Mouse (Mus musculus): Measurements from ENCODE around the gene Maats1. TPM values are rescaled to one million over a fixed set of nuclear protein-coding genes. Genes with fewer than 3 reads are reported as not detected.

Gene Maats1
- polyA plus RNA-seq, 1 experiment from 2014 or later = 2.0 TPM

DNA sequence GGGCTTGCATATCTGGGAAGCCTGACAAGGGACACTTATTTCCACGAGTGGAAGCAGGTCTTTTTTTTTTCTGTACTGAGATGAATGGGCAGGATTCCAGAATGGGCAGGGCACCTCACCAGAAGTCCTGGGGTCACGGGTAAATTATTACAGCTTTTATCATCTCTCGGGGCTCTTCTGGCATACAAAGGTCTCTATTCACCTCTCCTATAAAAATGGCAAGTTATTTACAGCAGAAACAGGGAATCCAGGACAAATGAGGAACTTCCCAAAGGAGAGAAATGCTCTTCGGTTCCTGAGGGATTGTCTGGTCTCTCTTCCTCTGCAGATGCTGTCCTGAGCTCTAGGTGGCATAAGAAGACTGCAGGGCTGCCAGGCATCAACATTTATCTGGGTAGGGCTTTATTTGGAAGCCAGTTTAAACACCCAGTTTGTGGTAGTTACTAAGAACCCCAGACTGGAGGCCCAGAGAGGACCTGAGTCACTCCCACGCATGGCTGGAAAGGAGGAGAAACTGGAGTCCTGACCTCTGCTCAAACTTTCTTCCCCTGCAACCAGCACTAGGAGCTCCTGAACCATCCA is 46.5 kb downstream of the Maats1 start:
- ATAC-seq = no peak
- H3K27me3 ChIP-seq (ENCODE audit: control insufficient read depth, insufficient read depth, low read depth, low read length) = no peaks in the 10 kb centered on the region
- H3K4me1 ChIP-seq (ENCODE audit: control insufficient read depth, insufficient read depth, low read length) = no peaks in the 10 kb centered on the region
- no peak overlapping the region for H3K4me3 ChIP-seq (ENCODE audit: low read depth, low read length)
- WGBS = 65% methylated on average over 5 of the region's 5 CpGs
- H3K9me3 ChIP-seq (replicated peaks; ENCODE audit: control insufficient read depth, low read length, poor library complexity, severe bottlenecking) = no peaks in the 10 kb centered on the region
- no peaks in the 10 kb centered on the region for H3K36me3 ChIP-seq (ENCODE audit: control insufficient read depth, insufficient read depth, low read length)
- H3K4me2 ChIP-seq (ENCODE audit: low read length) = no peak overlapping the region
- no peak overlapping the region for H3K27ac ChIP-seq (ENCODE audit: low read length)
- H3K9ac ChIP-seq (ENCODE audit: low read depth, low read length) = no peak overlapping the region

DNA sequence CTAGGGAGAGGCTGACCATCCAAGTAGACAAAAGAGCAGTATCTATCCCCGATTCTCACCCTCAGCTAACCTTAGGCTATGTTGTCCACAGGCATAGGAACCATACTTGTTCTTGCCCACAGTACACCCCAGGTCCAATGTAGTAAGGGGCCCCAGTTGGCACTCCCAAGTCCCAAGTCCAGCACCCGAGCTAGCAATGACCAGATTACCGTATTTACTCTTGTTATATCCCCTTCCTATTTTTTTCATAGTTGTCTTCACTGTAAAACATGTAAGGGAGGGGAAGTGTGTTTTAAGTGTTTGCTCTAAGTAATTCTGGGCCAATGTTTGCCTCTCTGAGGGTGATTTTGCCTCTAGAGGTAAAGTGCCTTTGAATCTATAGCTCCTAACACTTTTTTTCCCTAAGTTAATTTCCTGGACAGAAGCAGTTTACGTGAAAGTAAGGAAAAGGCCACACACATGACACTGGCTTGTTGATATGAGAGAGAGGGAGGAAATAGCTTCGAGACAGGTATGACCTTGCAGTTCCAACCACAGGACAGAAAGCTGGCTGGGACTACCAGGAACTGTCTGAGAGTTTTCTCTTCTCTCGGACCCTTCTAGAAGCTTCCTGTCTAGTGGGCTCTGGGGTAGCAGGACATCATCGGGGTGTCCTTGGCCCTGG is 47.1 kb downstream of the Maats1 start, which contains the start of gene Nr1i2:
Nr1i2 (minus strand) TSS at position 140 of the 664 bp plus-strand sequence.
- no peak within 1 kb of the TSS for H3K27ac ChIP-seq (ENCODE audit: low read length)
- H3K4me3 ChIP-seq (ENCODE audit: low read depth, low read length) = no peak within 1 kb of the TSS
- H3K9me3 ChIP-seq (replicated peaks; ENCODE audit: control insufficient read depth, low read length, poor library complexity, severe bottlenecking) = no peaks in the 10 kb centered on the region
- H3K4me1 ChIP-seq (ENCODE audit: control insufficient read depth, insufficient read depth, low read length) = no peaks in the 10 kb centered on the region
- 73% methylated on average over 7 of the region's 7 CpGs for WGBS
- no peaks in the 10 kb centered on the region for H3K27me3 ChIP-seq (ENCODE audit: control insufficient read depth, insufficient read depth, low read depth, low read length)
- H3K4me2 ChIP-seq (ENCODE audit: low read length) = no peak within 1 kb of the TSS
- no peaks in the 10 kb centered on the region for H3K36me3 ChIP-seq (ENCODE audit: control insufficient read depth, insufficient read depth, low read length)
- ATAC-seq = no peak
- no peak within 1 kb of the TSS for H3K9ac ChIP-seq (ENCODE audit: low read depth, low read length)

DNA sequence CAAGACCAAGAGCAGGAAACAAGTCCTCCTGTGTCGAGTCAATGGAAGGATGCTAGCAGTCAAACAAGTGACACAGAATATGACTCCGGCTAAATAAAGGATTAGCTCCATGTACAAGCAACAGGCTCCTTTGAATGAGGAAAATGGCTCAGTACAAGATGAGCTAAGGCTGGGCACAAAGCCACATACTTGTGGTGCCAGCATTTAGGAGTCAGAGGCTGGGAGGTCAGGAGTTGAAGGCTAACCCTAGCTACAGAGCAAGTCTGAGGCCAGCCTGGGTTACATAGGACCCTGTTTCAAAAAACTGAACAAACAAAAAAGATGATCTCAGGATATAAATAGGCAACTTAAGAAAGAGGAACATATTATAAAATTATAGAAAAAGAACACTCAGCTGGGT is 51.8 kb downstream of the Maats1 start:
- Histone ChIP-seq H3K4me1 (ENCODE audit: control insufficient read depth, insufficient read depth, low read length) (no peaks in the 10 kb centered on the region), H3K27me3 (ENCODE audit: control insufficient read depth, insufficient read depth, low read depth, low read length) (no peaks in the 10 kb centered on the region), H3K27ac (ENCODE audit: low read length) (no peak overlapping the region), H3K9me3 (replicated peaks; ENCODE audit: control insufficient read depth, low read length, poor library complexity, severe bottlenecking) (no peaks in the 10 kb centered on the region), H3K4me3 (ENCODE audit: low read depth, low read length) (no peak overlapping the region), H3K4me2 (ENCODE audit: low read length) (no peak overlapping the region), H3K9ac (ENCODE audit: low read depth, low read length) (no peak overlapping the region), H3K36me3 (ENCODE audit: control insufficient read depth, insufficient read depth, low read length) (no peaks in the 10 kb centered on the region)
- WGBS = 55% methylated on average over 2 of the region's 2 CpGs
- ATAC-seq = no peak

DNA sequence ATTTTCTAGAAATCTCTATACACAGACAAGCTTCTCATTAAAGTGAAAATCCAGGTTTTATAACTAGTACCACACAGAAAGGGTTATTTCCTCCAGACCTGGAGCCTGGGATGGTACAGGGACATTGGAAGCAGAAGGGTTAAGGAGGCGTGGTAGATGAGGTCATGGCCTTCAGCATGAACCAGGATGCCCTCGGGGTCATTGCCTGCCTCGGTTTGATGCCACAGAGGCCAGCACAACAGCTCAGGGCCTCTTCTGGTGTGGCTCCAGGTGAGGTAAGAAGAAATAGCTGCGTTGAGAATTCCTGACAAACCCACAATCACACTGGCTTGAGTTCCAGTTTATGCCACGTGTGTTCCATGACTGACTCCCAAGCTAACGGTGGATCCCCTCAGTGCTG is 53.1 kb downstream of the Maats1 start:
- WGBS = 50% methylated on average over 6 of the region's 6 CpGs
- Histone ChIP-seq H3K27ac (ENCODE audit: low read length) (no peak overlapping the region), H3K36me3 (ENCODE audit: control insufficient read depth, insufficient read depth, low read length) (no peaks in the 10 kb centered on the region), H3K4me1 (ENCODE audit: control insufficient read depth, insufficient read depth, low read length) (no peaks in the 10 kb centered on the region), H3K9me3 (replicated peaks; ENCODE audit: control insufficient read depth, low read length, poor library complexity, severe bottlenecking) (no peaks in the 10 kb centered on the region), H3K4me2 (ENCODE audit: low read length) (no peak overlapping the region), H3K9ac (ENCODE audit: low read depth, low read length) (no peak overlapping the region), H3K4me3 (ENCODE audit: low read depth, low read length) (no peak overlapping the region), H3K27me3 (ENCODE audit: control insufficient read depth, insufficient read depth, low read depth, low read length) (no peaks in the 10 kb centered on the region)
- ATAC-seq = no peak

DNA sequence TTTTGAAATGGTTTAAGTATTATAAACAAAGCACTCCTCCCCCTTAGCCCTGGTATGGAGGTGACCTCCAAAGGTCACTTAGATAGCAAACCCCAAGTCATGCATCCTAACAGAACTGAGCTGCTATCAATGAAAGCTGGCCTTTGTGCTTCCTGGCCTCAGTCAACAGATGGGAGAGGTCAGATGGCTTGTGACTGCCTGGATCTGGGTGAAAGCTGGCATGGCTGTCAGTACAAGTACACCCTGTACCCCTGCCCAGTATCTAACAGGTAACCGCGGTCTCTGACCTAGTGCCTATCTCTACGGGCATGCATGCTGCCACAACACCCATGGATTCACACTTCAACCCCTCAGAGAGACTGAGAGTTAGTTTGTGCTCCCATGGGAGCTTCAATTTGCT is 54.2 kb downstream of the Maats1 start:
- WGBS = 95% methylated on average over 3 of the region's 3 CpGs
- no peaks in the 10 kb centered on the region for H3K36me3 ChIP-seq (ENCODE audit: control insufficient read depth, insufficient read depth, low read length)
- H3K4me2 ChIP-seq (ENCODE audit: low read length) = no peak overlapping the region
- H3K27ac ChIP-seq (ENCODE audit: low read length) = no peak overlapping the region
- H3K9ac ChIP-seq (ENCODE audit: low read depth, low read length) = no peak overlapping the region
- H3K4me1 ChIP-seq (ENCODE audit: control insufficient read depth, insufficient read depth, low read length) = no peaks in the 10 kb centered on the region
- ATAC-seq = no peak
- H3K4me3 ChIP-seq (ENCODE audit: low read depth, low read length) = no peak overlapping the region
- H3K27me3 ChIP-seq (ENCODE audit: control insufficient read depth, insufficient read depth, low read depth, low read length) = no peaks in the 10 kb centered on the region
- no peaks in the 10 kb centered on the region for H3K9me3 ChIP-seq (replicated peaks; ENCODE audit: control insufficient read depth, low read length, poor library complexity, severe bottlenecking)

DNA sequence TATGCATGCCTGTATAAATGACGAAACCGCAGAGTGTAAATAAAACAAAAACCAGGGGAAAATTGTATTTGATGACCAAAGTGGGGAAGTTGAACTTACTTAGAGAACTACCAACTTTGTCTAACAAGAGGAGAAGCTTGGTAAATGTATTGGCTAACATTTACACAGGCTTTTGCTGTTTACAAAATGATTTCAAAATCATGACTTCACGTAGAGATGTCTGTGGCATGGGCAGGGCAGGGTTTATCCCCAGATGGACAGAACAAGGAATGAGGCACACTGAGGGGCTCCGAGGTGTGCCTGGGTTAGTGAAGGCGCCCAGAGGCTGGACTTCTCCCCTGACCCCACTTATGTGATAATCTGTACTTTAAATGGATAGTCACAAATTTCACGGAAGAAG is 54.6 kb downstream of the Maats1 start:
- H3K4me3 ChIP-seq (ENCODE audit: low read depth, low read length) = no peak overlapping the region
- H3K36me3 ChIP-seq (ENCODE audit: control insufficient read depth, insufficient read depth, low read length) = no peaks in the 10 kb centered on the region
- ATAC-seq = no peak
- no peaks in the 10 kb centered on the region for H3K9me3 ChIP-seq (replicated peaks; ENCODE audit: control insufficient read depth, low read length, poor library complexity, severe bottlenecking)
- no peak overlapping the region for H3K4me2 ChIP-seq (ENCODE audit: low read length)
- no peaks in the 10 kb centered on the region for H3K27me3 ChIP-seq (ENCODE audit: control insufficient read depth, insufficient read depth, low read depth, low read length)
- no peak overlapping the region for H3K27ac ChIP-seq (ENCODE audit: low read length)
- WGBS = 85% methylated on average over 6 of the region's 6 CpGs
- H3K4me1 ChIP-seq (ENCODE audit: control insufficient read depth, insufficient read depth, low read length) = no peaks in the 10 kb centered on the region
- H3K9ac ChIP-seq (ENCODE audit: low read depth, low read length) = no peak overlapping the region

DNA sequence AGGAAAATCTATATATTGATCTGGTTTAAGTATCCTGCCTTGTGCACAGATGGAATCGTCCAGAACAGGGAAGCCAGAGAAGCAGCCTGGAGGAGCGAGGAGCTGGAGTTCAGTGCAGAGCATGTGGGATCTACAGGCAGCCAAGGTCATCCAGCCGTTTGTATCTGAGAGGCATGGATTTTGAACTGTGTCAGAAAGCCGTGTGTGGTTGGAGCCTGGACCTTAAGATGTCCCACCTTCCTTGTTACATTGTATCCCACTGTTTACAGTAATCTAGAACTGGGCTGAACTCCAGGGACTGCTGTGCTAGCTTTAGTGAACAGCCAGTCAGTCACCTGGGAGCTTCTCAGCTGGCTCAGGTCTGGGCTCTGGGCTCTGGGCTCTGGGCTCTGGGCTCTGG is 55.4 kb downstream of the Maats1 start:
- H3K9me3 ChIP-seq (replicated peaks; ENCODE audit: control insufficient read depth, low read length, poor library complexity, severe bottlenecking) = no peaks in the 10 kb centered on the region

DNA sequence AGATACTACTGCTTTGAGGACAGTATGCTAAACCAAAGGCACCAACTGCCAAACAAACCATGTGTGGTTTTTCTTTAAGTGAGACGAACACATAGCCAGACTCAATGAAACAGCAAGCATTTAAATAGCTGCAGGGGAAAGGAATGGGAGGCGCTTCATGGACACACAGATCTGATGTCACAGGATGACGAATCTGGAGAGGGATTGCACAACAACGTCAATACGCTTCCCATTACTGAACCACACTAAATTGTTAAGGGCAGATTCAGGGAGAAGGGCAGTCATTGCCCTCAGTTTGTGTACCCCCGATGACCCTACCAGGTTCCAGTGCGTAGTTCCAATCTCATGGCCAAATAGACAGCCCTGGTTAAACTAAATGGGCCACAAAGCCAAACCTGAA is 56.1 kb downstream of the Maats1 start:
- H3K9ac ChIP-seq (ENCODE audit: low read depth, low read length) = no peak overlapping the region
- no peaks in the 10 kb centered on the region for H3K9me3 ChIP-seq (replicated peaks; ENCODE audit: control insufficient read depth, low read length, poor library complexity, severe bottlenecking)
- no peak overlapping the region for H3K27ac ChIP-seq (ENCODE audit: low read length)
- 90% methylated on average over 7 of the region's 7 CpGs for WGBS
- H3K4me3 ChIP-seq (ENCODE audit: low read depth, low read length) = no peak overlapping the region
- no peaks in the 10 kb centered on the region for H3K27me3 ChIP-seq (ENCODE audit: control insufficient read depth, insufficient read depth, low read depth, low read length)
- no peak overlapping the region for H3K4me2 ChIP-seq (ENCODE audit: low read length)
- H3K36me3 ChIP-seq (ENCODE audit: control insufficient read depth, insufficient read depth, low read length) = no peaks in the 10 kb centered on the region
- H3K4me1 ChIP-seq (ENCODE audit: control insufficient read depth, insufficient read depth, low read length) = no peaks in the 10 kb centered on the region
- ATAC-seq = no peak

More for the DNA sequence above, 55.4 kb downstream of the Maats1 start:
- no peaks in the 10 kb centered on the region for H3K4me1 ChIP-seq (ENCODE audit: control insufficient read depth, insufficient read depth, low read length)
- H3K27me3 ChIP-seq (ENCODE audit: control insufficient read depth, insufficient read depth, low read depth, low read length) = no peaks in the 10 kb centered on the region
- no peak overlapping the region for H3K4me3 ChIP-seq (ENCODE audit: low read depth, low read length)
- 83% methylated on average over 4 of the region's 4 CpGs for WGBS
- no peak for ATAC-seq
- no peaks in the 10 kb centered on the region for H3K36me3 ChIP-seq (ENCODE audit: control insufficient read depth, insufficient read depth, low read length)
- H3K27ac ChIP-seq (ENCODE audit: low read length) = no peak overlapping the region
- H3K4me2 ChIP-seq (ENCODE audit: low read length) = no peak overlapping the region
- no peak overlapping the region for H3K9ac ChIP-seq (ENCODE audit: low read depth, low read length)

DNA sequence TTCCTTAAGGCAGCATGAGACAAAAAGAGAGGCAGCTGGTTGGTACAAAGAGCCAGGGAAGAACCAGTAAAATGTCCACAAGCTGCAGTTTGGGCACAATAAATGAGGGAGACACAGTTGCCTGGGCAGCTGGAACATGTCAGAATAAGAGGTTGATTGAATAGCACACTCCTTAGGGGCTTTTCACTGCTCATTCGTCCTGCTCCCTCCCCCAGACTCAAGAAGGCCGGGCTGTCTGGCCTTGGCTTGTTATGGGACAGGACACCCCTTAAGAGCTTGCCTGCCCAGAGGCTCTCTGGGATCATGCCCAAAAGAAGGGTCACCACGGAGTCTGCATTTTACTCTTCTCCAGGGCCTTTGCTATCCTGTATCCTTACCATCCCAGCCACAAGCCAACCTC is 58.6 kb downstream of the Maats1 start:
- H3K27ac ChIP-seq (ENCODE audit: low read length) = no peak overlapping the region
- ATAC-seq = no peak
- no peak overlapping the region for H3K4me3 ChIP-seq (ENCODE audit: low read depth, low read length)
- H3K36me3 ChIP-seq (ENCODE audit: control insufficient read depth, insufficient read depth, low read length) = no peaks in the 10 kb centered on the region
- no peaks in the 10 kb centered on the region for H3K9me3 ChIP-seq (replicated peaks; ENCODE audit: control insufficient read depth, low read length, poor library complexity, severe bottlenecking)
- no peaks in the 10 kb centered on the region for H3K4me1 ChIP-seq (ENCODE audit: control insufficient read depth, insufficient read depth, low read length)
- H3K4me2 ChIP-seq (ENCODE audit: low read length) = no peak overlapping the region
- H3K9ac ChIP-seq (ENCODE audit: low read depth, low read length) = no peak overlapping the region
- WGBS = 35% methylated on average over 3 of the region's 3 CpGs
- no peaks in the 10 kb centered on the region for H3K27me3 ChIP-seq (ENCODE audit: control insufficient read depth, insufficient read depth, low read depth, low read length)
